Mouse (Mus musculus) frontal cortex, postnatal 36 days (tissue): Measurements from ENCODE around the gene Glud1.
A peak's percentile ranks its signal among the peaks of the same experiment; 100 is the strongest.
"Not testable (repeated sequence)": the region's sequence is repeated elsewhere in the genome, so short reads cannot be mapped to it uniquely, and the experiment has no call there.

ENCODE experiments used
- DNase-seq, 2 experiments: peaks; one replicate each; pipeline ENCODE4 v3.0.0; 2022; ENCODE audit warnings: low spot score in 2 of 2

The Glud1 gene

DNA sequence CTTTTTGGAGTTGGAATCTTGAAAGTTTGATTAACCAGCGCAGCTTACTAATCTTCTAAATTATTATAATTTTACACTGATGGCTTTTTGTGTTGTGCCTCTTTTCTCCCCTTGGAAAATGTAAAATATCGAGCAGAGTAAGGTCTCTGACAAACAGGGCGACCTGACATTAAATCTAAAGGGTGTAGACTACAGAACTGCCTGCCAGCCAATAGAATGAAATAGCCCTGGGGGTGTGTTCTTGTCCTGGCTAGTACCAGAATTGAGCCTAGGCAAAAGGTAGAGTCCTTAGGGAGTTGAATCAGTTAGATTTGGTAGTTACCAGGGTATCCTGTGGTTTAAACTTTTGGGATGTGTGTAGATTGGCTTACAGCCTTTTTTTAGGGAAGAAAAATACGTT, 1.2 kb downstream of the Glud1 start:
- DNase-seq: peak in 1 of 2 experiments; percentile 6

DNA sequence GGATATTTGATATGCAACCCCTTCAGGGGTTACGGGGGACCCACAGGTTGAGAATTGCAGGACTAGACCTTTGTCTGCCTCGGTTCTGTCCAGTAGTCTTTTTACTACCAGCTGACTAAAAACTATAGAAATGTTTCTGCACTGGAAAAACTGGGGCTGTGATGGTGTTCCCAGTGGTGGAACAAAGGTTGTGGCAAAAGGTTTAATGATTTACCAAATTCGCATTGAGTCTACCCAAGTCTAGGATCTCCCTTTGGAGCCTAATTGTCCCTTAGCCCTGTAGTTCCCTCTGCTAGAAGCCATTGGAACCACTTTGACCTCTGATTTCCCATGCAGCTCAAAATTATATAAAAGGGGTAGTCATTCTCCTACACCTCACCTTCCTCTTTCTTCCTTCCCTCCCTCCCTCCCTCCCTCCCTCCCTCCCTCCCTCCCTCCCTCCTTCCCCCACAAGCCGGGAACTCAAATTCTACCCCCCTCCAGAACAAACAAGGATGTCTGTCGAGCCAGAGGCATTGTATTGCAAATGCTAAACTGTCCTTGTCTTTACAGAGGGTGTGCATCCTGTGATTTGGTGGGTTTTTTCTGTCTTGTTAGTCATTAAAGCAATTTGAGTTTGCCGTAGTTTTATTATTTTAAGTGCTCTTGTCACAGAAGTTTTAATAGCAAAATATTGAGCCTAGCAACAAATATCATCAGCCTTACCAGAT, 2.0 kb downstream of the Glud1 start:
- DNase-seq: no peak

DNA sequence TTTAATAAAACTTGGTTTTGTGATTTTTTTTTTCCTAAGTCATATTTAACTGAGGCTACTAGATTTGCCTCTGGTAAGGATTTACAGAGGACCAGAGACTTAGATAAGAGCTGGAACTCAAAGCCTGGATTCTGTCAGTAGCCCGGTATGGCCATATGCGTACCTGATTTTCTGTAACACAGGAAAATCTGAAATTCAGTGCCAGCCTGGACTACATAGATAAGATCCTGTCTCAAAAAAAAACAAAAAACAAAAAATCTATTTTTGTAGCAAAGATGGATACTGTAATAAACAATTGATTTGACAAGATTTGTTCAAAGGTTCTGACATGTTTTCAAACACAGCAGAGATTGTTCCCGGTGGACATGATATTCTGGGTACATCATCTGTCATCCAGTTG, 3.1 kb downstream of the Glud1 start:
- no peak for DNase-seq

DNA sequence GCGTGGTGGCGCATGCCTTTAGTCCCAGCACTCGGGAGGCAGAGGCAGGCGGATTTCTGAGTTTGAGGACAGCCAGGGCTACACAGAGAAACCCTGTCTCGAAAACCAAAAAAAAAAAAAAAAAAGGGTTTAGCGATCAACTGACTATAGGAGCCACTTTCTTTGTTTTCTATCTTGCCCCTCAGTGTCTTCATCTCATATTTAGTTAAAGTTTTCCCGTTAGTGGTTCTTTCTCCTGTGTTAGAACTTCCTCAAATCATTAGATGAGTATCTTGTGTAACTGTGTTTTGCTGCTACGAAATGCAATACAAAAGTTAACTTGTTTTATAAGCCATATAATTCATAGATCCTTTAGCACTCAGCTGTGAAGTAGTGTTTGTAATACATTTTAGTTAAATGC, 3.9 kb downstream of the Glud1 start:
- DNase-seq: not testable (repeated sequence)

DNA sequence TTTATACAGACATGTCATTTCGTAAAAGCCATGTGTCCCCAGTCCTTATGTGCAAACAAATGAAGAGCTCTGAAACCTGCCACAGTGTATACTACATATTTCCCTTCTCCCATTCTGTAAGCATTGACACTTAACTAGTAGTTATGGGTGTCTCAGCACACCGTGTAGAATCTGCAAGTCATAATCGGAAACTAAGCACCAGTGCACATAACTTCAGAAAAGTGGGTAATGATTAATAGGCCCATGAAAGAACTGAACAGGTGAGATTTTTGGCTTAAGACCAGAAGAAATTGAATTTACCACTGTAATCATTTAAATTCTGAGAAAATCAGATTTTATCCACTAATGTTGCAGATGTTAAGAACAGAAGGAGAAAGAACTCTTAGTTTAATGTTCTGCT, 4.3 kb downstream of the Glud1 start:
- DNase-seq: no peak

DNA sequence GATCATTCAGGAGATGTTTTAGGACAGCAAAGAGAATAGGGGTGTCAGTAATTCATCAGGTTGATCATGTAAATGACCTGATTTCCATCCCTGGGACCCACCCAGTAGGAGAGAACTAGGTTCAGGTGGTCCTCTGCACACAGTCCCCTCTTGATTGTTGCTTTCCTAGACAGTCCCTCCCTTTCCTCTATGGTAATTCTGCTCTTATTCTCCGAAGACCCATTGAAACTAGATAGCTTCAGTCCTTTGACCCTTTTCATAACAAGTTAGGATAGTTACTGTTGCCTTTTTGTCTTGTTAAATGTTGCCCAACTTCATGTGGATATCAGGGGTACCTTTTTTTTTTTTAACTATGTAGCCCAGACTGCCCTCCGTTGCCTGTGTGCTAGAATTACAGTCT, 5.8 kb downstream of the Glud1 start:
- DNase-seq: no peak

DNA sequence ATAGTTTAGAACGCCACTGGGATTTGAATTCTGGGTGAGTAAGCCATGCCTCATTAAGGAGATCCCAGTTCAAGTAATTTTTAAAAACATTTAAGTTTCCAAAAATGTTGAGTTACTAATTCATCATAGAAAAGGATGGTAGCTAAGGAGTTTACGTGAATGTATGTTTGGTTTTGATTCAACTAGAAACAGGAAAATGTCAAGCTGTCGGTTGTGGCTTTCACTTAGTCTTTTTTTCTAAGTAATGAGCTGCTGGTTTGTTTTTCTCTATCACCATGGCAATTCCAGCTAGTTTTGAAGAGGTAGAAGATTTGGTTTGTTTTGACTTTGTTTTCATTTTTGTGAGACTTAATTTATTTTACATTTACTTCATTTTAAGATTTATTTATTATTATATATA, 6.9 kb downstream of the Glud1 start:
- no peak for DNase-seq

DNA sequence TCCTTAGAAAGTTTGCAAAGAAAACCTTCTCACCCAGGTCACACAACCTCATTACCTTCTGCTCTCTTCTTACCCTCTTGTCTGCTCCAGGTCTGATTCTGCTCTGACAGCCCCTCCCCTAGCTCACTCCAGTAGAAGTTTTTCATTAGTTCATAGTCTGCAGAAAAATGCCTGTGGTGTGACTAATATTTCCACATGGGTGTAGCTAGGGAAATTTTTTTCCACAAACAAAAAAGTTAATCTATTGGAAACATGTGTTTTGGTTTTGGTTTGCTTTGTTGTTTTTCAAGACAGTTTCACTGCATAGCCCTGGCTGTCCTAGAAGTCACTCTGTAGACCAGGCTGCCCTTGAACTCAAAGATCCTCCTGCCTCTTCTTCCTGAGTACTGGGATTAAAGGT, 7.6 kb downstream of the Glud1 start:
- no peak for DNase-seq

DNA sequence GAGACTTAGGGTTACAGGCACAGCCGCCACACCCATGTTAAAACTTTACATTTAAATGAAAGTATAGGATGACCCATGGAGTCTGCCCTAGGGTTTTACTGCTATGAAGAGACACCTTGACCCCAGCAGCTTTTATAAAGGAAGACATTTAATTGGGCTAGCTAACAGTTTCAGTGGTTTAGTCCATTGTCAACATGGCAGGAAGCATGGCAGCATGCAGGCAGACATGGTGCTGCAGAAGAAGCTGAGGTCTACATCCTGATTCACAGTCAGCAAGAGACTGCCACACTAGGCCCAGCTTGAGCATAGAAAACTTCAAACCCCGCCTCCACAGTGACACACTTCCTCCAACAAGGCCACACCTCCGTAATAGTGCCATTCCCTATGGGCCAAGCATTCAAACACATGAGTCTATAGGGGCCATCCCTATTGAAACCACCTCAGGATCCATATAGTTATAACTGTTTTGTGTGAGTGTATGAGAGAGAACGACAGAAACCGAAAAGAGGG, 13.1 kb downstream of the Glud1 start:
- DNase-seq: no peak

DNA sequence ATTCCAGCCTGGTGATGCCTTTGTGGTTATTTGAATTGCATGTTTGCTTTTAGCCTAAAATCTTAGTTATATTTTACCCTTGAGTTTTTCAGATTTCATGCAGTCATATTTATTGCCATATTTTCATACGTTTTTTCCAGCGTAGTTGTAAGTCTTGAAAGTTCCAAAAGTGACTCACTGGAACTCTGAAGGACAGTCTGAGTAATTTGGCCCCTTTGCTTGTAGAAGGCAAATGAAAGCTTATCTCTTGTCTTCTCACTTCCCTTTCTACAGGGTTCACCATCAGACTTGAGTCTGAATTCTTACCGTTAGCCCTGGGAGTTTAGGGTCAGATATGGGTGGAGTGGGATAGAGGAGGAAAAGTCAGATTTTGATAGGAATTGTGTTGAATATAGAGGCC, 16.1 kb downstream of the Glud1 start:
- no peak for DNase-seq

DNA sequence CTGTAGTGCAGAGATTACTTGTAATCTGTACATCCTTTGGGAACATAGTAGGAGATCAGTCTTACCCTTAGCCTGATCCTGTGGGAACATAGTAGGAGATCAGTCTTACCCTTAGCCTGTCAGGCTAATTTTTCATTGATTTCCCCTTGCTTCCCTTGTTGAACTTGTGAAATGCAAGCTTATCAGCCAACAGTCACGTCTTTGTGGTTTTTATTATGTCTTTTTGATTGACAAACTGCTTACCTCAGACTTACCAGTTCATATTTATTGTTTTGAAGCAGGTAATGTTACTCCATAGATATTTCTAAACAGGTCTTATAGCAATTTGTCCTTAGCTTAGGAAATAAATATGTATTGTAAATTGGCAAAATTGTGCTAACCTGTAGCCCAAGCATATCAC, 17.1 kb downstream of the Glud1 start:
- no peak for DNase-seq

DNA sequence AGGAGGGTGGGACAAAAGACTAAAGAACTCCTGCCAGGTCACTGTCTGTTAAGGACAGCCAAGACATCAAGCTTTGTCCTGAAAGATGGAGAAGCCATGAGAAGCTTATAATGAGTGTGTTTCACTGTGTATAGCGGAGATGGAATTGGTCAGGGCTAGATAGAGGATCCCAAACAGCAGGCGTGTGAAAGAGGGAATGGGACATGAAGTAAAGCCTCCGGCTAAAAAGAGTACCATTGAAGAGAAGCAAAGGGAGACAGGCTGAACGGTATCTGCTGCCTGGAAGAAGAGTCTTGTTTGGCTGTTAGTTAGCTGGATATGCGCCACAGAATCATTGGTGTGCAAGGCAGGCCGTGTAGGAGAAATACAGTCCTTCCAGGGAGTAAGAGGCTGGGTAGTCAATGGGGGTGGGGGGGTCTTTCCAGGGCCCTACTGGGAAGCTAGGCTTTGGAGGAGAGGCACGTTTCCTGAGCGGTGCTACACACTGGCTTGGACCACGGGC, 20.2 kb downstream of the Glud1 start:
- DNase-seq: no peak

DNA sequence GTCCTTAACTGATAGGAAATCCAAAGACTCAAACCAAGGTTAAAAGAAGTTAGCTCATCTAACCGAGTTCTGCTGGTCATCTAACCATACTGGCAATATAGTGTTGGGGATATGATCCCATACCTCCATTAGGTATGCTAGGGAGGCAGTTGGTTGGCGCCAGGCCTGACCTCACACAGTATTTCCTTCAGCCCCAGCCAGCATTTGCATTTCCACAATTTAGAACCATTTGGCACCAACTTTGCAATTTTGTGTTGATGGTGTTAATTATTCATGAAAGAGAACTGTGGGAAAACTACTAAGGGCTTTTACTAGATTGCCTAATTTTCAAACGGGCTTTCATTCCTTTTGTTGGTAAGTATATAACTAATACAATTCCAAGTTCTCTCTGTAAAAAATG, 21.4 kb downstream of the Glud1 start:
- DNase-seq: peak; percentile 24 to 50

DNA sequence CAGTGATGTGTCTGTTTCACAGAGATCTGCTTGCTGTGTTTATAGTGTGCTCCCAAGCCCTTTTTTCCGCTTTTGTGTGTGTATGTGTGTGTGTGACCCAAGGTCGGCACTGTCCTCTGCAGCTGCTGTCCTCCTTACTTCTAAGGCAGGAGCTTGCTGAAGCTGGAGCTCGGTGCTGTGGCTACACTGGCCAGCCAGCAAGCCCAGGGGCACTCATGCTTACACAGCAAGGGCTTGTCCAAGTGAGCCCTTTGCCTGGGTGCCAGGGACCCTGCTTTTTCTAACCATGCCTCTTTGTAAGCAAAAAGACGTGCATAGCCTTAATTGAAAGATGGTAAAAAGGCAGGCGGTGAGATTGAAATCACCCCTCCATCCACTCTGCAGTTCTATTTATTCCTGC, 21.9 kb downstream of the Glud1 start:
- DNase-seq: peak; percentile 14 to 59

DNA sequence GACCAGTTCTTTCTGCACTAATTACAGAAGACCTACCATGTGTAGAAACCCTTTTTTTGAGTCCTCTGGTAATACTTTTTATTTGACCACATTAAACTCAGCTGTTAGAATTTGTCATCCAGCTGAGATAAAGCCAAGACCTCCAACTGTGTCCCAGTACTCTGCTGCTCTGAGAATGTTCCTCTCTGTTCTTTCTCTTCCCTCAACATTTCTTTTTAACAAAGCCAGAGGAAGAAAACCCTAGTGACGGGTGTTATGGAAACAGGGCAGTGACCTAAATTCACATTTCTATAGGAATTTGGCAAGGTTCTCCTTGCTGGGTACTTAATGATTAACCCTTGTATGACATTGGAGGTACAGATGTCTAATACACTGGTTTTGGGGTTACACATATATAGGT, 28.9 kb downstream of the Glud1 start:
- no peak for DNase-seq

DNA sequence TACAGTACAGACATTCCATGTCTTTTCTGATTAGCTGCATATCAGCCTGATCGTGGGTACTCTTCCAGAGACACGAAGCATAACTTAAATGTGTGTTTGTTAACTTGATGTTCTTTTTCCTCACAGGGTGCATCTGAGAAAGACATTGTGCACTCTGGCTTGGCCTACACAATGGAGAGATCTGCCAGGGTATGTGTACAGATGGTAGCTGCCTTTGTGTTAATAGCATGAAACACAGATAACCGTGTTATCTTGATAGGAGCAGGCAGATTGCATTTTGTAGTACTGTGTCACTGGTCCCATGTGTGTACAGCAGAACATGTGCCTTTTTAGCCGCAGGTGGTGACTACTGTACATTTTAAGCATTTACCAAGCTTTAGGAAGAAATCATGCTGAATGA, 31.5 kb downstream of the Glud1 start:
- DNase-seq: no peak

DNA sequence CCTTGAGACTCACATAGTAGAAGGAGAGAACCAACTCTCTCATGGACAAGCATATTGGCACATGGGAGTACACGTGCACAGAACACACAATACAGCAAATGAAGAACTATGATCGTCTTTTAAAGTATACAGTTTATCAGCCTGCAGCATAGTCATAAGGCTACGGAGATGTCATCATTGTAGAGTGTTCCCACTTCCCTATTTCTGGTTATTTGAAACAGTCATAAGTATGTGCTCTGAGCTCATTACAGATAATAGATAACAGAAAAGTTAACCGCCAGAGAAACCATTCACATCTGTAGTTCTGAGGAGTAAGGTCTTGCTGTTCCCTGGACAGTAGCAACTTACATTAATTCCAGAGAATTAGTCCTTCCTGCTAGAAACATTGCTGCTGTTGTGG, 32.6 kb downstream of the Glud1 start:
- DNase-seq: no peak

DNA sequence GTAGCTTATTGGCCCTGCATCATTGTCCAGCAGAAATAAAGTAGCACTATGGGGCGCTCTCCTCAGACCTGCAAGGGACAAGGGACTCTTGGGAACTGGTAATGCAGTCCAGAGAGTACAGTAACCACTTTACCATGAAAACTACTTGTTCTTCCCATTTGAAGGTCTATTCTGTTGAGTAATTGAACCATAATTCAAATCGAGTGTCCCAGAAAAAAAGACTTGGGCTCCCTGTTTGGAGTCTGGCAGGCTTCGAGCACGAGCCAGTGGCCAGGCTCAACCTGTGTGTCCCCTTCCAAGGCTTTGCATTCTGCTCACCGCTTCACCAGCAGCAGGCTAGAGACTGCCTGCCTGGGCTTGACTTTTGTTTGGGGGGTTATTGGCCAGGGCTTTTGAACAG, 33.8 kb downstream of the Glud1 start:
- no peak for DNase-seq

DNA sequence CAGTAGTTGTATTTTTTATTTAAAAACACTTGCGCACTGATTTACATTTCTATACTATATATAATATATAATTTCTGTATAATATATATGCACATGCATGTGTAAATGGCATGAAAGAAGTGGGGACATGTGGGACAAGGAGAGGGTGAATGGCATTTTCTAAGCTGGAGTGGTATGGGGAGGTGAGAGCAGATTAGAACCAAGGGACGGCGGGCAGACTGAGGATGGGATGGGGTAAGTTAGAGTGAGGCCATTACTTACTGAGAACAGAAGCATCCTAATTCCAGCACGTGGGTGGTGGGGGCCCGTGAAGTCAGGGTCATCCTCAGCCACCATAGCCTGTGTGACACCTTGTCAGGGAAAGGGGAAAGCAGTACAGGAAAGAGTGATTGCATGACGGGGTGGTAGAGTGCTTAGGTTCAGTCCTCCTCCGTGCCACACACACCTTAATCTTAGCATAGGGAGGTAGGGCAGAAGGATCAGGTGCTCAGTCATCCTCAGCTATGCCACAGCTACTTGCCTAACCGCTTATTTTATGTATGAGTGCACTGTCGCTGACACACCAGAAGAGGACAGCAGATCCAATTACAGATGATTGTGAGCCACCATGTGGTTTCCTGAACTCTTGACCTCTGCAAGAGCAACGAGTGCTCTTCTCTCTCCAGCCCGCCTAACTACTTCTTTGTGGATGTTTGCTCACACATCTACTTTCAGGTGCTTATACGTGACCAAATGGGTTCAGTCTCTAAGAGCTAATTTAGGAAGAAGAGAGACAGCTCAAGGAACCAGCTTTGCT, 35.4 kb downstream of the Glud1 start:
- no peak for DNase-seq

DNA sequence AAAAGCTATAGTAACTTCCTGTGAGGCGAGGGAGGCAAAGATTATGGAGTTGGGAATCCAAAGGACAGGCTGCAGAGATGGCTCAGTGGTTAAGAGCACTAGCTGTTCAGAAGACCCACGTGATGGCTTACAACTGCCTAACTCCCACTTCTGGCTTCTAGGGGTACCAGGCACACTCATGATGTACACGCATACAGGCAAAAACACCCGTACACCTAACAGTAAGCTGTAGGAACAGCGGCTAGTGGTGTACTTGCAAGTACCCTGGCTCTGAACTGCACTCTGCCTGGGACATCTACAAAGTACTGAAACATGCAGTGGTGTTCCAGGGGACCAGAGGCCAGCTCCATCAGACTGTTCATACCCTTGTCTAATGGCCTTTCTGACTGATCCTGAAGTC, 36.6 kb downstream of the Glud1 start:
- DNase-seq: no peak

DNA sequence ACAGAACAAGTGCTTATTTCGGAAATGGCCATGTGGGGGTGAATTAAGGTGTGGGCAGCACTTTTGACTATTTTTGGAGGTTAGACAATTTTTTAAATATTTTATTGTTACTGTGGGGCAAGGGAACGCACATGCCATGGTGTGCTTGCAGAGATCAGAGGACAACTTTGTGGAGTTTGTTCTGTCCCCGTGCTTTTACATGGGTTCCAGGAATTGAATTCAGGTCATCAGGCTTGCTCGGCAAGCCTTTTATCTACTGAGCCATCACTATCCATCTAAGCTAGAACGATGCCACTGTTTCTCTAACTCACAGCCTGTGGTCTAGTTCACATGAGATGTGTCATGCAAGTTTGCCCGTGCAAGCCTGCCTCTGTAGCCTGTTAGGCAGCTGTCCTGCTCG, 37.8 kb downstream of the Glud1 start:
- DNase-seq: no peak

DNA sequence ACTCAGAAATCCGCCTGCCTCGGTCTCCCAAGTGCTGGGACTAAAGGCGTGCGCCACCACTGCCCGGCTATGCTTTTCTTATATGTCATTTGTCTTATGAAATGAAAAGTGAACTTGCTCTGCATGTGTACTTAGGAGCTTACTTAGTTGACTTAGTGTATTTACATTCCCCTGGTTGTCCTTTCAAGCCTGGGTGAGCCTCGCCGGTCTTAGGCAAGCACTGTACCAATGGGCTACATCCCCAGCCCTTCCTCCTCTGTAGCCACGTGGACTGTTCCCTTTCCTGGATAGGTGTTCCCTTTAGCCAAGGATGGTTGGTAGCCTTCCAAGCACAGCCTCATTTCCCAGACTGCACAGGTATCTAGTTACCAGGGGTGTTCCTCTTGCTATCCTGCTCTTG, 38.5 kb downstream of the Glud1 start:
- DNase-seq: no peak

DNA sequence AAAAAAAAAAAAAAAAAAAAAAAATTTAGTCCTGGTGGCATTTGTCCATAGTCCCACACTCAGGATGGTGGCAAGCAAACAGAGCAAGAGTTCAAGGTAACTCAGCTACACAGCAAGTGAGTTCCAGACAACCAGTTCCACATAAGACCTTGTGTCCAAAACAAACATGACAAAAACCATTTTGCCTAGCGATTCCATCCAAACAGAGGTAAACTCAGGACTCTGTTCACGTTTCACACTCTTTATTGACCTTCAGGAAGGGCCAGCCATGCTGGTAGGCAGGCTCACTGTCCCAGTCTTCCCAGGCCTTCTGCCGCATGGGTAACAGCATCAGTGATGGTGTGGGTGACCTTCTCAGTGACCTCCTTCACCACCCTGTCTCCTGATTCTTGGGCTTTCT, 41.1 kb downstream of the Glud1 start:
- no peak for DNase-seq
